Mouse (Mus musculus): ENCODE results near the gene Nbeal1.

DNA sequence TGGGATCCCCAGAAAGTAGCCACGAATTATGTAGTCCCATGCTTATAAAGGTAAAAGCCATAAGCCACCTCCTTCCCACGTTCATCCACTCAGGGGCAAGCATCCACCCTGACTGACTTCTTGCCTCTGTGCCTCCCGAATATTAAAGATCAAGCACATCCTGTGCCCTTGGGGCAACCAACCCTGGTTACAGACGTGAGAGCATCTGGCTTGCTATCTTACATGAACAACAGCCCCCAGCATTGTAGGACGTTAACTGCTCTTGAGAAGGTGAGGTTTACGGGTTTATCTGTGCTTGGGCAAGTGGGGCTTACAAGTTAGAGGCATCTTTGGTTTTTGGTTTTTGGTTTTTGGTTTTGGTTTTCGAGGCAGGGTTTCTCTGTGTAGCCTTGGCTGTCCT, 23.7 kb upstream of the Nbeal1 start:
- TF ChIP-seq GATA1 (IDR thresholded peaks at IDR 0.05; ENCODE audit: borderline replicate concordance, low read length) (no peak), FLI1 (IDR thresholded peaks at IDR 0.05; ENCODE audit: low read length) (no peak)

Measured in megakaryocyte, embryonic 14.5 days (primary cell).